Mouse (Mus musculus): ENCODE data around the gene Hnrnpu. TPM values are rescaled to one million over a fixed set of nuclear protein-coding genes. Genes with fewer than 3 reads are reported as not detected.

The Hnrnpu gene
- total RNA-seq, 2 experiments from 2014 or later: 431 to 439 TPM

GRCm38 (mm10) chr1:178276054-178276911, 61.3 kb downstream of the Hnrnpu start:
- TF ChIP-seq CTCF (conservative IDR thresholded peaks at IDR 0.05): peak; percentile 28
- Histone ChIP-seq H3K4me3 (peak overlapping the region; percentile 60), H3K27ac (peak overlapping the region; percentile 92)
- DNase-seq (ENCODE audit: low spot score in 2 of 2): peak; percentile 63 to 67

GRCm38 (mm10) chr1:178275738-178276053, 61.9 kb downstream of the Hnrnpu start:
- peak overlapping the region; percentile 92 for H3K27ac ChIP-seq
- peak overlapping the region; percentile 60 for H3K4me3 ChIP-seq
- no peak for TF ChIP-seq CTCF (conservative IDR thresholded peaks at IDR 0.05)
- peak in 1 of 2 experiments; percentile 3 for DNase-seq (ENCODE audit: low spot score in 2 of 2)

GRCm38 (mm10) chr1:178275174-178275730, 62.3 kb downstream of the Hnrnpu start:
- H3K27ac ChIP-seq: no peak overlapping the region
- no peak for DNase-seq (ENCODE audit: low spot score in 2 of 2)
- no peak overlapping the region; the same call in 1 of the 2 replicates for H3K4me3 ChIP-seq
- no peak for TF ChIP-seq CTCF (conservative IDR thresholded peaks at IDR 0.05)

Small RNA genes within 50 kb of the gene (microRNA-seq; reads per million reads assigned to microRNA genes)
- 0 reads per million in 2 experiments for gene Gm27458

Other genes with a start within 250 kb of the Hnrnpu start
- 10 to 100 TPM; 16.0 to 17.9 TPM for gene Desi2, start 150.4 kb downstream of the Hnrnpu start, total RNA-seq (2021)
- 10 to 100 TPM; 33.2 to 38.4 TPM for gene Cox20, start 18.7 kb downstream of the Hnrnpu start, total RNA-seq (2021)
- gene Efcab2, start 68.3 kb upstream of the Hnrnpu start, total RNA-seq (2021): 10 to 100 TPM in 1 of 2 experiments, 1 to 10 TPM in 1; 8.1 to 11.1 TPM
- 10 to 100 TPM; 21.3 to 23.8 TPM for gene Kif26b, start 191.3 kb upstream of the Hnrnpu start, total RNA-seq (2021)

All from layer of hippocampus, adult 2 months (tissue).